Mouse (Mus musculus): ENCODE data around the gene Tyrobp. TPM values are rescaled to one million over a fixed set of nuclear protein-coding genes. Genes with fewer than 3 reads are reported as not detected.
A peak's percentile ranks its signal among the peaks of the same experiment; 100 is the strongest.

The Tyrobp gene
- 10 to 100 TPM; 28.8 to 31.4 TPM for total RNA-seq (2021)

DNA sequence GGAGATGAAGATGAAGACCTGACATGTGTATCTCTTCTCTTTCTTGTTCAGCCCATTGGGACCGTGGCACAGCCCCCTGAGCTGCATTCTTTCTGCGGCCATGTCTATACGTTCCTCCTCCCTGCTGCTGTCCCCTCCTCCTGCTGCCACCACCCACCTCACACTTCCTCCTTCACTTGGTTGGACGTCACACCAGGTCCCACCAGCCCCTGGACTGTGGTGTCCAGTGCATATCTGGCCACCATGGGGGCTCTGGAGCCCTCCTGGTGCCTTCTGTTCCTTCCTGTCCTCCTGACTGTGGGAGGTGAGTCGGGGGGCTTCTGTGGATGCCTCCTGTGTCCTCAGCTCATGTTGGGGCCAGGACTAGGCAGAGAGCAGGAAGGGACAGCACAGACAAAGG is at the start of gene Tyrobp:
Gene Tyrobp, plus strand, starts transcription at position 165 of the 400 bp plus-strand sequence.
- no peak for DNase-seq (ENCODE audit: extremely low spot score in 1 of 2, low spot score in 1 of 2)

DNA sequence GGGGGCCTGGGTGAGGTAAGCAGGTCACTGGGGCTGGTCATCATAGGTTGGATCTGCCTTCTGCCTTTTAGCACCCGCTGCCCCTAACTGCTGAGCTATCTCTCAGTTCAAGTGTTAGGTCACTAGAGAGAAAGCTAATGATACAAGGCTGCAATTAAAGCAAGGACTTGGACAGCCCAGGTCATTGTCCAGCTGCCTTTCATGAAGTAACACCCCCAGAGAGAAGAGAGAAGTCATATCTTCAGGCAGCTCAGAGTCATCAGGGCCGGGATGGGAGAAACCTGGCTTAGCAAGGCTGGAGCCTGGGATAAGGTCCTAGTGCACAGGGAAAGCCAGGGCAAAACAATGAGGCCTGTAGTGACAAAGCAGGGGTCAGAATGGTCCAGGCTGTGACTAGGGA is 46.1 kb upstream of the Tyrobp start:
- DNase-seq (ENCODE audit: extremely low spot score in 1 of 2, low spot score in 1 of 2), result no peak

DNA sequence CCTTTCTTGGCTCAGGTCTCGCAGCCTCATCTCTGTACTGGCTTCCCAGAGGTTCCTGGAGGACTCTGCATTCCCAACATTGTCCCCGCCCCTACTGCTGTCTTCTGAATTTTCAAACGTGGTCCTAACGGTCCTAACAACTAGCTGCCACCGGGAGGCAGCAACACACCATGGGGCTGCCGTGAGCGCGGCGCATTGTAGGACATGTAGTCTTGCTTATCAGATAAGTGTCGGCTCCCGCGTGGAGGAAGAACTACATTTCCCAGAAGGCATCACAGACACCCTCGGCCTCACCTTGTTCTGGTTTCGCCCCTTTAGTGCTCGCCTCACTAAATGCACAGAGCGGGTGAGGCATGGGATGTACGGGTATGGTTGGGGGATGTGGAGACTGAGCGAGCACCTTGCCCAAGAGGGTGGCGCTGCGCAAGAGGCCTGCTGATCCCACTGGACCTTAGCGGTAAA is 40.0 kb upstream of the Tyrobp start:
- DNase-seq (ENCODE audit: extremely low spot score in 1 of 2, low spot score in 1 of 2), result peak; percentile 80

DNA sequence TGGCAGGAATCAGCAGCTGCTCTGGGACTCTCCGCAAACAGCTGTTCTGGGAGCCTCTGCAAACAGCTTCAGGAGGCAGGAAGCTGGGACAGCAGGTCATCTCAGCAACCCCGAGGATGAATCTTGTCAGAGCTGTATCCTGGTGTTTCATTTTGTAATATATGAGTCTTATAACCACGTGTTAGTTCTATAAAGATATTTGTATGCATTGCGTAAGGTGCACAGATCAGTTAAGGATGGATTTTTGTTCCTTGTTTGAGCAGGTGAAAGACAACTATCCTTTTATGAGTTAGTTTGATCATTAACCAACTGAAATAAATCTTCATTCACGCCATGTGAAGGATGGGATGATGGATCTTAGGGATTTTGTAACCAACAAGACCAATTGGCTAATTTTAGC is 33.5 kb upstream of the Tyrobp start:
- no peak for DNase-seq (ENCODE audit: extremely low spot score in 1 of 2, low spot score in 1 of 2)

DNA sequence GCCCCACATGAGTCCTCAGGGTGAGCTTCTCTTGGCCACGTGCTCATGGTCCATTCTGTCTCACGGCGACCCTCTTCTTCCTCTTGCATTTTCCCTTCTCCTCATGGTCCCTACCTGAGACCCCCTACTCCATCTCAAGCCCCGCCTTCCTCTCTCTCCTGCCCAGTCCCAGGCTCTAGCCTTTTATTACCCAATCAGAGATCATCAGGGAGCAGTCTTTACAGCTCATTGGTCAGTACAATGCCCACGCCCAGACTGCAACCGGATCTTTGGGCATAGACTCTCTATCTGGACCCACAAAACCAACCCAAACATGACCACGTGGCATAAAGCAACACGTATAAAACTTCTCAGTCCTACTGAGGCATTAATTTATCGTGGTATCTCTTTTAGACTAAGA is 29.5 kb upstream of the Tyrobp start:
- DNase-seq (ENCODE audit: extremely low spot score in 1 of 2, low spot score in 1 of 2), result no peak

DNA sequence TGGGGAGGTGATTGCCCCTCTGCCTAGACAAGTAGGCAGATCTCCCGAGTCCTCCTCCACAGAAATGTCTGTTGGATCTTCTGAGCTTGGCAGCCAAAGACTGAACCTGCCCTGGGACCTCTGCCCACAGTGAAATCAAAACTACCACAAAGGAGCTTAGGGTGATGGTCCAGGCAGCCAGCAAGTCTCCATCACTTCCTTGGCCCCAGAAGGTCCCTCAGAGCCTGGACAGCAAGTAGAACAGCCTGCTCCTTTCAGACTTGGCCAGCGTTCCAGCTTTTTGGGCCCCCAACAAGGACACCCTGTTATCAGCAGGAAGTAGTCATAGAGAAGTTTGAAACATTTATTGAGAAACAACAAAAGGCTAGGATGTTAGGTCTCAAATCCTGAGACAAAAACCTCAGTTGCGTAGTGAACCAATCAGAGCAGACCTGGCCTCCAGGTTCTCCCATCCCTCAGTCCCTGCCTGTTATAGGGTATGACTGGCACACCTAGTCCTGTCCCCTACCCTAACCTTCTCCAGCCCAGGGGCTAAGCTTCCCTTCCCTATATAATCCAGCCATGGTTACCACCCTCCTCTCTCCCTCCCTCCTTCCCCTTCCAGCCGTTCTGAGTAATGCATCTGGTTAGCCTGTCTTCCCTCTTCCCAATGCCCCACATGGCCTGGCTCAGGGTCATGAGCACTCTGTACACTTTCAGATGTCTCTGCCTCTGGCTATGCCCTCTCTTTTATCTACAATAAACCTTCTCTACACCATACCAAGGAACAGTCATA is 20.6 kb upstream of the Tyrobp start:
- DNase-seq (ENCODE audit: extremely low spot score in 1 of 2, low spot score in 1 of 2), result no peak

DNA sequence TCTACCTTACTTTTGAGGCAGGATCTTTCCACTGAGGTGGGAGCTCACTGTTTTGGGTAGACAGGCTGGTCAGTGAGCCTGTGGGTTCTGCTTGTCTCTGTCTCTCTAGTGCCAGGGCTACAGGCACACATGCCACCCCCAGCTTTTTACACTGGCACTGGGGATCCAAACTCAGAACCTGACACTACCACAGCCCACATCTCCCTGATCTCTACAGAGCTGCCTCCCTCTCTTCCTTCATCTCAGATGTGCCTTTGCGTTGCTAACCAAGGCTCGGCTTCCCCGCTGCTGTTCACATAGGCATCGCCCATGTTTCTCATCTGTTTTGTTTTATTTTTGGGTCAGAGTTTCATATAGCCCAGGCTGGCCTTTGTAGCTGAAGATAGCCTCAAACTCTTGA is 19.9 kb upstream of the Tyrobp start:
- DNase-seq (ENCODE audit: extremely low spot score in 1 of 2, low spot score in 1 of 2), result no peak

DNA sequence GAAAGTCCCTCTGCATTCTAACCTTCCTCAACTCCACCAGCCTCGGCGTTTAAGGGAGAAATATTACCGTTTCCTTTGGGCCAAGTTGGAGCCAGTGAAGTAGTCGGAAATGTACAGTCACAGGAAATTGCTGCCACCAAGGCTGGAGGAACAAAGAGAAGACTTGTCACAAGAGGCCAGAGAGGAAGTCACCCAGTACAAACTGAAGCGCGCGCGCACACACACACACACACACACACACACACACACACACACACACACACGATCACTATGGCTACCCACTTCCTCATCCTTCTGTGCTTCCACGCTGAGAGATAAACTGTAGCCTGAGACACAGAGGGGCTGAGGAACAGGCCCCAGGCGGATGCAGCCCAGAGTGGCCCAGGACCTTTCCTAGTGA is 19.2 kb upstream of the Tyrobp start:
- no peak for DNase-seq (ENCODE audit: extremely low spot score in 1 of 2, low spot score in 1 of 2)

DNA sequence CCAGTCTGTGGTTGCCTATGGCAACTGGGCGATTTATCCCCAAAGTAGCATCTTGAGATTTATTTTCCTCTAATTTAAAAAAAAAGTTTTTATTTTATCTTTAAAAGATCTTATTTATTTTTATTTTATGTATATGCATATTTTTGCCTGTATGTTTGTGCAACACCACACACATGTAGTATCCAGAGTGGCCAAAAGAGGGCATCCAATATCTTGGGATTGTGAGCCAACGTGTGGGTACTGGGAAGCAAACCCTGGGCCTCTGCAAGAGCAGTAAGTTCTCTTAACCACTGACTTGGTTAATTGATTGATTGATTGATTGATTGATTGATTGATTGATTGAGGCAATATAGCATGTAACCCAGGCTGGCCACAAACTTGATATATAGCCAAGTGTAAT is 18.7 kb upstream of the Tyrobp start:
- DNase-seq (ENCODE audit: extremely low spot score in 1 of 2, low spot score in 1 of 2), result no peak

DNA sequence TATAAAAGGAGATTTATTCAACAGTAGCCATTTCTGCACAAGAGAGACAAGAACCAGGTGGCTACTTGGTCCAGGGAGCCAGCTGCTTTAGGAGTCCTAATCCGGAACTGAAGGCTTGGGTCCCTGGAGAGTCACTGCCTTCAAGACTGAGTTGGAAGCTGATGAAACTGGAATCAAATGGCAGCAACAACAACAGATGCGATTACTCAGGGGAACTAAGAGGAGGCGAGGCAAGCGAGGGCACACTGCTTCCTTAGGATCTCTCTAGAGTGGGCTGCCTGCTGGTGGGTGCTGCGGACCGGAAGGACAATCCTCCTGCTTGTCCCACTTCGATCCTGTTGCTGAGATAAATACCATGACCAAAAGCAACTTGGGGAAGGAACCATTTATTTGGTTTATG is 13.9 kb upstream of the Tyrobp start:
- no peak for DNase-seq (ENCODE audit: extremely low spot score in 1 of 2, low spot score in 1 of 2)

DNA sequence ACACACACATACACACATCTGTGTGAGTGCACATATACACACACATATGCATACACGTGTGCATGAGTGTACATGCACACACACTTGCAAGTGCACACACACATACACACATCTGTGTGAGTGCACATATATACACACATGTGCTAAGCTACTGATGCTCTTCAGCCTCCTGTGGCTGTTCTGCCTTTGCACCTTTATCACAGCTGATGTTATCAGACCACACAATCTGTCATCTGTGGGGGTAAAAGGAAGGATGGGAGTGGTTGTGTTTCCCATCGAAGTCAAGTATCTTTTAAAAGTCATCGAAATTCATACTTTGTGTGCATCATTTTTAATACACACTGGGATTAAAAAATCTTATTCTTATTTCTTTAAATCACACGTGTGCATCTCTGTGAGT is 11.2 kb upstream of the Tyrobp start:
- no peak for DNase-seq (ENCODE audit: extremely low spot score in 1 of 2, low spot score in 1 of 2)

DNA sequence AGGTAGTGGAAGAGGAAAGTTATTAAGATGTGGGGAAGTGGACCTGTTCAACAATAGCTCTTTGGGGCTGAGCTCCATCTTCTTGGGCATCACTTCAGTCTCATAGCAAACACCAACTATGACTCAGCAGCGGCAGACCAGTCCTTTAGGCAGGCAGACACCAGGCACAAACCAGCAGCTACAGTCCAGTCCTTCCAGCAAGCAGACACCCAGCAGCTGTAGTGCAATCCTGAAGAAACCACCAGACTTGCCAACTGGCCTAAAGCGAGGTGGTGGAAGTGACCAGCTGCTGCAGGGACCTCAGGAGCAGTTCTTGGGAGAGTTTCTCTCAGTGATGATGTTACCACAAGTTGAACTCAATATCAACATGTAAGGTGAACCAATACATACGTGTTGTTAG is 4.9 kb upstream of the Tyrobp start:
- DNase-seq (ENCODE audit: extremely low spot score in 1 of 2, low spot score in 1 of 2), result no peak

DNA sequence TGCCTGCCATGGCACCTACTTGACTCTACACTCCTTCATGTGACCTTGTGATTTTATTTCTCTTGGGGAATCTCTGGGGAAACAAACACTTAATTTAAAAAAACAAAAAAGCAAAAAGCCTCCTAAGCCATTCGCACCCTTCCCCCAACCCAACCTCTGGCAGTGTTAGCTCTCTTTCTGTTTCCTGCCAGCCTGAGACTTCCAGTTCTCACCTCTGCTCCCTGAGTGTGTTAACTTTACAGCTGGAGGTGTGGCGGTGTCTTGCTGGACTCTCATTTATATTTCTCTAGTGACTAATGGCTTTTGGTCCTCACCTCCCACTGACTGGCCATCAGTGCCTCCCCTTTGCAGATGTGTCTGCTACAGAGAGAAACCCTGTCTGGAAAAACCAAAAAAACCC is 3.8 kb upstream of the Tyrobp start:
- DNase-seq (ENCODE audit: extremely low spot score in 1 of 2, low spot score in 1 of 2), result no peak

DNA sequence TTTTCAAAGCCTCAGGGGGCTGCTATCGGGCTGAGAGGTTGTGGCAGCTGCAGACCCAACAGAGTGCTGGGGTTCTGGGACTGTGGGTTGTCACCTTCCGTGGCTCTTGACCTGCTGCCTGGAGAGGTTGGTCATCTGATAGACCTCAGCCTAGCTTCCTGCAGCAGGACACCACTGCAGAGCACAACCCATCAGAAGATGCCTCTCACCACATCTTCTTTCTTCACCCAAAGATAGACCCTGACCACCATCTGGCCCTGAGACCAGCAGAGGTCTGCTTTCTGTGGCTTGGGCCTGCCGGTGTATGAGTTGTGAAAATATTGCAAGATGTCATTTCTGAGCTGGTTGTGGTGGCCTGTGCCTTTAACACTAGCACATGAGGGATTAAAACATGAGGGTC is 2.5 kb upstream of the Tyrobp start:
- no peak for DNase-seq (ENCODE audit: extremely low spot score in 1 of 2, low spot score in 1 of 2)

DNA sequence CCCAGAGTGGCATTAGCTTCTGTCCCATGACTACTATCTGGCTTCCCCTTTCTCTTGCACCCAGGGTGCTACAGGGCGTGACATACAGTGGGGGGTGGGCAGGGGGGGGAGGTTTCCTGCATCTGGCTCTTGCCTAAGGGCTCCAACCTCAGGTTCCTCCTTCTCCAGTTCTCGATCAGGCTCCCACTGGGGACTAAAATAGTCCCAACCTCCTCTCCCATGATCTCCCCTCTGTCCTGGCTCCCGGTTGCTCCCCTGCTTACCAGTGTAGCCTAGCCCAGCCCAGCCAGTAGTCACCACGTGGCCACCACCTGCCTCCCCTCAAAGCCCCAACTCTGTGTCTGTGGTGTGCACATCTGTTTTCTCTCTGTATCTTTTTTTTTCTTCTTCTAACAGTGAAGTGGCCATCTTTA is 819 bp upstream of the Tyrobp start:
- DNase-seq (ENCODE audit: extremely low spot score in 1 of 2, low spot score in 1 of 2), result no peak

DNA sequence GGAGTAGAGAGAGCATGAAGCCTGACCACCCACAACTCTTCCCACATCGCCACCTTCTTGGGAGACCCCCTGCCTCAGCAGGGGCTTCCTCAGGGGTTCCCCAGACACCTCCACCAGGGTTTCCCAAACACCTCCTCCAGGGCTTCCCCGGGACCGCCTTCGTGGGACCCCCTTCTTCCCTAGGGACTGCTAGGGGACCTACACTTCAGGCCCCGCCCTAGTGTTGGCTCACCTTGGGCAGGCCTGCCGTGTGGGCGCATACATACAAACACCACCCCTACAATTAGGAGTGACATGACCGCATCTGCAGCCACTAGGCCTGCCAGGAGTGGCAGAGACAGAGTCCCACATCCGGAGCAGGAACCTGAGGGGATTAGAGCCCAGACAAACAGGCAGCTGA is 4.3 kb downstream of the Tyrobp start:
- DNase-seq (ENCODE audit: extremely low spot score in 1 of 2, low spot score in 1 of 2), result no peak

DNA sequence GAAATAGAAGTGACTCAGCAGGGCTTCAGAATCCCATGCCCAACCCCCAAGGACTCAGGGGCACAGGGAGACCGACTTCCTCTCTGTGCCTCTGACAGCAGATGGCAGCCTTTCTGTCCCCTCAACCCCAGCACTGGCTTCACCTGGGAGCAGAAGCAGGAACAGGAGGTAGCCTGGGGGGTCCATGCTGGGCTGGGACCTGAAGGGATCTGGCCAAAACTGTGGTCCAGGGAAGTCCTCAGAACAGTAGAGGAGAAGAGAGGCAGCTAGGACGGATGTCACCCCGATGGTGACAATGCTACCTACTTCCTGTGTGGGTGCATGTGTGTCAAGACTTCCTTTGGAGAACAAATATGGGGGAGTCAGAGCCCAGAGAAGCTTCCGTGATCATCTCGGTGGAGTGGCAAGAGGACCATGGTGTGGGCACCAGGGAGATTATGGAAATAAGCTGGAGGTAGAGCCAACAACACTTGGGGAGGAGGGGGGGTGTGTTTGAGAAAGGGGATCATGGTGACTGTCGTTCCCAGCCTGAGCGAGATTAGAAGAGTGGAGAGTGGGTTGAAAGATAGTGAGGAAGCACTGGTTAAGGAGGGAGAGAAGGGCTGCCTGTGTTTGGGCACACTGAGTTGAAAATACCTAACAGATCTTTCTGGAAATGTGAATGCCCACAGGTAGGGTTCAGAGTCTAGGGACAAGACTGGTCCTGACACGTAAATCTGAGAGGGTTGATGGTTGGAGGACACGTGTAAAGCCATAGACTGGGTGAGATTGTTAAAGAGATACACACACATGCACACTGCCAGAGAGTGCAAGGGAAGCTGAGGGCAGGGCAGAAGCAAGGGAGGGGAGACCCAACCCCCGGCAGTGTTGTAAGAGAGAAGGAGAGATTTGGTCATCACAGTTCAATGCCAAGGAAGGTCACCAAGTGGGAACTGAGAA is 6.3 kb downstream of the Tyrobp start, which contains the start of gene Hcst:
Gene Hcst, minus strand, starts transcription at position 294 of the 939 bp plus-strand sequence.
- no peak for DNase-seq (ENCODE audit: extremely low spot score in 1 of 2, low spot score in 1 of 2)

DNA sequence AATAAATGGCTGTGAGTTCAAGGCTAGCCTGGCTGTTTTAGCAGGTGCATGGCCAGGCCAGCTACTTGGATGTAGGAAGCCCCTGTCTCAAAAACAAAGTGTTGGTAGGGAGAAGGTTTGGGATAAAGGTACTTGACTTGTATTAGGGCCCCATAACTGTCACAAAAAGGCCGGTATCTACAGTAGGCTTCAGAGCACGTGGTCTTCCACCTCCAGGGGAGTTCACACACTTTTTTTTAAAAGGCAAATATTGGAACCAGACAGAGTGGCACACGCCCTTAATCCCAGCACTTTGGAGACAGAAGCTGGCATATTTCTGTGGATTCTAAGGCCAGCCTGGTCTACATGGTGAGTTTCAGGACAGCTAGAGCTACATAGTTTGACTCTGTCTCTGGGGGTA is 7.1 kb downstream of the Tyrobp start:
- no peak for DNase-seq (ENCODE audit: extremely low spot score in 1 of 2, low spot score in 1 of 2)

DNA sequence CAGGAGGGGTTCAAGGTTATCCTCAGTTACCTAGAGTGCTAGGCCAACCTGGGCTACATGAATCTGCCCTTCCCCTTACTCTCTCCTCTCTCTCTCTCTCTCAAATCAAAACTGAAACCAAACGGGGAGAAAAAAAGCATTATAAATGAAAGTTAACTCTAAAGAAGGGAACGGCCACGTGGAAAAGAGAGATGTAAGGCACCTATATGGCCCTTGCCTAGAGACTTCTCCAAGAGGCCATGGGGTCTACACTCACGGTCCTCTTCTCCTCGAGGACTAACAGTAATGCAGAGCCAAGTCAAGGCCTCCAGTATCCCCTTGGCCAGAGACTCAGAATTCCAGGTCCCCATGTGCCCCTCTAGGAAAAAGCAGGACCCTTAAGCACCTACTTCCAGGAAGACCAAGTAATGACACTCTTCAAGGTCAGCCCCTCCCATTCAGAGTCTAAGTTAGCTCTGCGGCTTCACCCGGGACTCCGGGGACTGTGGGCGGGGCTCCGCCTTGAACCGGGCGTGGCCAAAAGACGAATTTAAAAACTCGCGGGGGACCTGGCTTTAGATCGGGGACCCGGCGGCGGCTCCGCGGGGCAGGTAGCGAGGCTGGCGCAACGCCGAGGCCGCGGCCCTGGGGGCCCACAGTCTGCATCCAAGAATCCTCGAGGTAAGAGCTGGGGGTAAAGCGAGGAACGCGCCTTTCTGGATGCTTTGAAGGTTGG is 7.8 kb downstream of the Tyrobp start, which contains the start of gene Nfkbid:
Gene Nfkbid, plus strand, starts transcription at position 558 of the 715 bp plus-strand sequence.
- DNase-seq (ENCODE audit: extremely low spot score in 1 of 2, low spot score in 1 of 2), result peak in 1 of 2 experiments; percentile 17

DNA sequence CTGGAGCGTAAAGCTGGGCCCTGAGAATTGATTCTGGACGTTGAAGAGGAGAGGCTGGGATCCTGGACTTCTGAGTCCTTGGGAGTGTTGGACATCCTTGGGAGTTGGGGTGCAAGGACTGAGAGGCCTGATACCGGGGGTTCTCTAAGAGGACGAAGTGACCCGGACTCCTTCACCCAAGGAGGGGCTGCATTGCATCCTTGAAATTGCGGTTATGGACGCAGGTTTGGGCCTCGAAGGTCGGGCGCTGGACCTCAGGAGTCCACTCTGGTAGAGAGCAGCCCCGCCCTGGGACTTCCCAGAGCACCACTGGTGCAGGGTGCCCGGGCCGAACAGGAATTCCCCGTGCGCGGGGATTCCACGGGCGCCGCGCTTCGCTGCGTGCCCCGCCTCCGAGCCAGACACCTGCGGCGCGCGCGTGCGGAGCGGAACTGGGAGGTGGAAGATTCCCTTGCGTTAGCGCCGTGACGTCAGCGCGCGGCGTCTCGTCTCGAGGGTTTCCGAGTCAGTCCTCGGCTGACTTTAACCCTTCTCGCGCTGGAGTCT is 8.4 kb downstream of the Tyrobp start:
- peak; percentile 87 to 90 for DNase-seq (ENCODE audit: extremely low spot score in 1 of 2, low spot score in 1 of 2)

Data from layer of hippocampus, postnatal 25 days (tissue).